Mouse (Mus musculus) E14TG2a.4 (cell line): ENCODE data around the gene Luc7l3.

Experiments
- CTCF ChIP-seq: conservative IDR thresholded peaks from 2 replicates; pipeline ENCODE4 v1.5.1; 2014; ENCODE audit warnings: low read length
- NANOG ChIP-seq: IDR thresholded peaks from 2 replicates; pipeline ENCODE4 v1.6.1; 2014; ENCODE audit warnings: borderline replicate concordance, low read length, mixed read lengths
- POU5F1 ChIP-seq: IDR thresholded peaks from 2 replicates; pipeline ENCODE4 v1.6.1; 2014; ENCODE audit warnings: low read length, borderline replicate concordance

DNA sequence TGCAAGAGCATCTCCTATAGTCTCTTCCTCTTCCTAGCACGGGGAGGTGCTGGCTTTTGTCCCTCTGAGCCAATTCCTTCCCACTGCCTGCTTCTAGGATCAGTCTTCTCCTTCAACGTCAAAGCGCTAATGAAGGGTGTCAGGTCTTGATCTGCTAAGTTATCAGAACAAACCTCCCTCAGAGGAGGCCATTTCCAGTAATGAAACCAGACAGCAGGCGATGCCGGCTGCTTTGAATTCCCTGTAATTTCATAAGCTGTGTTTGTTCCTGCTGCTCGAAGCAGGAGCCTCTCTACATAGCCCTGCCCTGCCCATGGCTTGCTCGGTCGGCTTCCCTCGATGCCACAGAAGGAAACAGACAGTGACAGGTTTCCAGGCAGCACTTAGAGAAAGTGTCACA, 77.4 kb downstream of the Luc7l3 start:
- TF ChIP-seq NANOG (no peak), CTCF (no peak), POU5F1 (no peak)
